Mouse (Mus musculus): Measurements from ENCODE around the gene Gpatch11.
"Not testable (repeated sequence)": the region's sequence is repeated elsewhere in the genome, so short reads cannot be mapped to it uniquely, and the experiment has no call there.

Gene Gpatch11

DNA sequence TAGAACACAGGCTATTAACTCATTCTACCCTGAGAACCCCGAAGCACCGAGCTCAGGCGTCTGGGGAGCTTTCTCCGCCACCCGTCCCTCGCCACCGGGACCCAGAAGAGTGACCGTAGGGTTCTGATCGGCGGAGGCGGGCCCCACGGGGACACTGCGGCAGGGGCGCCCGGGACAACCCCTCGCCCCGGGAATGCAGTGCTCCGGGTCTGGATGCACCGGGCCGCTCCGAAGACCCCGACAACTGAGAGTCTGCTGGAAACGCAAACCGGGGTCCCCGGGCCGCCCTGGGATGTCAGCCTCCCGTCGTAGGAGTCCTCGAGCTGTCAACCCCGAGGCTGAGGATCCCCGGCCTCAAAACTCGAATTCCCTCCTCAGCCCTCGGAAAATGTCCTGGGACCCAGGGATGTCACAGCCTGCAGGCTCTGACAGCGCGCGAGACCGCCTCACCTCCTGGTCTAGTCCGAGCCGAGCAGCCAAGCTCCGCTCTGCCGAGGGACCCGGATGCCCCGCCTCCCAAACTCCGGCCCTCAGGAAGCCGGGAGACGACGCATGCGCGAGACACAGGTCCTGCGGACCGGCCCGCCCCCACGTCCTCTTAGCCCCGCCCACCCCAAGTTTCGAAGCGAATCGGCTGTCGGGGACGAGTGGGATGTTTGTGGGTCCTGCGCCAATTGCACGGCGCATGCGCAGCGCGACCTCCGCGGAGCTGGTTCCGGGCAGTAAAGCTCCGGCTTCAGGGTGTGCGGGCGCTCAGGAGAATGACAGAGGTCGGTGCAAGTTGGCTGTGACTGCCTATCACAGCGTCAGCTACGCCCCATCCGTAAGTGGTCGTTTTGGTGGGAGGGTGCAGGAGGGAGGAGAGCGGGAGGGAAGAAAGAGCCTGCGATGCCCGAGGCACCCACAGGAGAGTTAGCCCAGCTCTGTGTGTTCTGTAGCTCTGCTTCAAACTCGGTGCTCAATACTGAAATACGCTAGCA lies at the start of gene Gpatch11, which contains the start of gene Heatr5b:
Gene Gpatch11 (plus strand): TSS at position 712 of the 980 bp plus-strand sequence.
Gene Heatr5b (minus strand): TSS at position 509 of the 980 bp plus-strand sequence.
- DNase-seq (ENCODE audit: low spot score in 2 of 2): peak; percentile 94 to 98

DNA sequence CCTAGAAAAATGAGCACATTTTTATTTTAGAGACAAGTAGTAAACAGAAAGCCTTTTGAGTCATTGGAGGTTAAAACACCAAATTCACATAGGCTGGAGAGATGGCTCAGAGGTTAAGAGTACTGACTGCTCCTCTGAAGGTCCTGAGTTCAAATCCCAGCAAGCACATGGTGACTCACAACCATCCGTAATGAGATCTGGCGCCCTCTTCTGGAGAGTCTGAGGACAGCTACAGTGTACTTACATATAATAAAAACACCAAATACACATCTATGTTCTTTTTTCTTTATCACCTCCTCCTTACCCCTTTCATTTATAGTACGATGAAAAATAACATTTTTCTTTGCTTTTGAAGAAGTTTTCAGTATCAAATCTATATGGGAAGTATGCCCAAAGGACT lies 47.1 kb upstream of the Gpatch11 start:
- not testable (repeated sequence) for DNase-seq (ENCODE audit: low spot score in 2 of 2)

DNA sequence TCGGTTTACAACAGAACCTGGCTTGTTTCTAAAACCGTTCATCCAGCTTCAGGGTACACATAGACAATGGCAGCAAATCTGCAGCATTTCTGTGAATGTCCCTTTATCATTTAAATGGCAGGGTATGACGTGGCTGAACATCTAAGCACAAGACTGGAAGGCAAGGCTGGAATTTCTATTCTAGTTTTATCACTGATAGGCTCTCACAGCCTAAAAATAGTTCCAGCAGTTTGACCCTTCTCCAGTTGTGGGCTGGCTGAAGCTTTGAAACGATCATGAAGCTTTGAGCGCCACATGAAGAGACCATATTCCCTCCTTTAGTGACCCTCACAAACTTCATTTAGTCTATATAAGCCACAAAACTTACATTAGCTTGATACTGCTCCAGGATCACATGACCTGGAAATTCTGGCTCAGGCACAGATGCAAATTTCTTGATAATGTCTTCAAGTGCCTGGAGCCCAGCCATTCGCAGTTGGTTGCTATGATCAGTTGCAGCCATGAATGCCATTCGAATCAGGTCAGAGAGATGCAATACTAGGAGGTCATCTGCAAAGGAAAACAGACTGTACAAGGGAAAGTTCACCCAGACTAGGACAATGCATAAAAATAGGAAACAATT lies 44.2 kb upstream of the Gpatch11 start:
- DNase-seq (ENCODE audit: low spot score in 2 of 2): peak in 1 of 2 experiments; percentile 9

DNA sequence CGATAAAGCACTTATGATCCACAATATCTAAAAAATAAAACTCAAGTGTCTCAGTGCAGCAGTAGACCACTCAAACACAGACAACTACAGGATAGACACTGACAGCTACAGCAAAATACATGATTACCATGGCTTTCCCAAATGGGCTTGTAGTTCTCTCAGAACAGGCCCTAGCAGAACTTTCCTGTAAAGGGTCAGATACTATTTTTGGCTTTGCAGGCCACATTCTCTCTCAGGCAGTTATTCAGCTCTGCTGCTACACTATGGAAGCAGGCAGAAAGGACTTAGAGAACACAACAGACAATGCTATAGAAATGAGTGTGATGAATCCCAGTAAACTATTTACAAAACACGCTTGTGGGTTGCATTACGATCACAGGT lies 43.7 kb upstream of the Gpatch11 start:
- no peak for DNase-seq (ENCODE audit: low spot score in 2 of 2)

DNA sequence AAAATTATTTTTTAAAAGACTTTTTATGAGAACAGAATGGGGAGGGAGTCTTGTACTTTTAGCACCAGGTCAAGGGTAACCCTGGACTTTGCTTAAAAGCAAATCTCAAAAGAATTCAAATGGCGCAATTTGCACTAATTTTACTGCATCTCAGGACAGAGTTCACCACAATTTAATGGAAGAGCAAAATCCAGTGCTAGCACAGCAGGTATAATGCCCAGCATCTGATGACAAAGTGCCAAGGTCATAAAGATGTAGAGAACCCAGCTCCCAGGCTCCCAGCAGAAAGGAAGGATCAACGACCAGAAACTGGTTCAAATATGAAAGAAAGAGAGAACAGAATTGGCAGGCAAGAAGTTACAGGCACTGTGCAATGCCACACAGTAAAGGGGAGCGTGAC lies 43.2 kb upstream of the Gpatch11 start:
- DNase-seq (ENCODE audit: low spot score in 2 of 2): no peak

DNA sequence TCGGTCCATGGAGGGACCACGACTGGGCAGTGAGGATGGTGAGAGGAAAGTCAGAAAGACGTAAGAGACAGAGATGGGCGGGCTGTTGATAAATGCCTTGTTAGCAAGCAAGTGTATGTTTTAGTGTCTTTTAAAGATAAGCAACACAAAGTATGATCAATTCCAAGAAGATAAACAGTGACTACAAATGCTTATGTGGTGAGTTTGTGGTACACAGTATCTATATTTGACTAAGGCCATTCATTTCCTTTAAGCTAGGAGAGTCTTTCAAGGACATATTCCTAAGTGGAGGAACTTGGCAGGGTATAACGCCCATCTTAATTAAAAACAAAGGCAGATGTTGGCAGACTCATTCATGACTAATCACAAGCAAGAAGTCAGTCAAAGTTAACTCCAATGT lies 41.0 kb upstream of the Gpatch11 start:
- DNase-seq (ENCODE audit: low spot score in 2 of 2): no peak

DNA sequence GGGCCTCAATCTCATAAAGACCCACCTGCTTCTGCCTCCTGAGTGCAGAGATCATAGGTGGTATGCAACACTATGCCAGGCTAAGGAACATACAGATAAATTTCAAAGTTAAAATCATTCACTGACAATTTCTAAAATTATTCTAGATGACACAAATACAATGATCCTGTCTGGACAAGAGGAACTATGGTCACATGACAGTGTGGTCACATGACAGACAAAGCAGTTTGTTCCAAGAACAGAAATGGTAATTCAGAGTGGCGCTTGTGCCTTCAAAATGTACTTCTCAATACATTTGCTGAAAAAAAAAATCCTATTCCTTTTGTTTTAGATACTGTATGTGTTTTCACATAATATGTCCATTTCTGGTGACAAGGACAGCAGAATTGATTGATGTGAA lies 38.1 kb upstream of the Gpatch11 start:
- DNase-seq (ENCODE audit: low spot score in 2 of 2): no peak

DNA sequence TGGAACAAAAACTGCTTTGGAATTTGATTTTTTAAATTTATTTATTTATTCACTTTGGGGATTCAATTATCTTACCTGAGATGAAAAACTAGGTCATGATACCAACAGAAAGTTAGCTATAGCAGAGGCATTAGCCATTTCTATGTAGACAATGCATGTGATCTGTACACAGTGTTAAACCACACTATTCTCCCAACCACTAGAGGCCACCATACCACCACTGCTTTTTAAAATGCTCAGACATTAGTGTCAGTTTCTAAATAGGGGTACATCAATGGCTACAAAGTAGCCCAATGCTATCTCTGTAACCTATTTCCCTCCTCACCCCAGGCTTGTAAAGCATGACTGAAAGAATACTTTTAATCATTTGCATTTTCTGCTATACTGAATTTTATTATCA lies 26.3 kb upstream of the Gpatch11 start:
- no peak for DNase-seq (ENCODE audit: low spot score in 2 of 2)

DNA sequence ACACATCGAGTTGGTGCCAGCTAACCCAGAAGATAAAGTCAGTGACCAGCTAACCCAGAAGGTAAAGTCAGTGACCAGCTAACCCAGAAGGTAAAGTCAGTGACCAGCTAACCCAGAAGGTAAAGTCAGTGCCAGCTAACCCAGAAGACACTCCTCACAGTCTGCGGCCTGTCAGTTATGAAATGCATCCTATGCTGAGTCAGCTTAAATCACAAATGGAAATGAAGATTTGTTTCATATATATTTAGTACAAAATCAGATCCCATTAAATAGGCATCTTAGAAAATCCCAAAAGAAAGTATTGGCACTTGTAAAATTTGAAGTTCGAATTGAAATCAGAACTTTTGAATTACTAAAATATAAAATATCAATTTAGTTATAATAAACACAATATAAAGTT lies 25.8 kb upstream of the Gpatch11 start:
- DNase-seq (ENCODE audit: low spot score in 2 of 2): no peak

DNA sequence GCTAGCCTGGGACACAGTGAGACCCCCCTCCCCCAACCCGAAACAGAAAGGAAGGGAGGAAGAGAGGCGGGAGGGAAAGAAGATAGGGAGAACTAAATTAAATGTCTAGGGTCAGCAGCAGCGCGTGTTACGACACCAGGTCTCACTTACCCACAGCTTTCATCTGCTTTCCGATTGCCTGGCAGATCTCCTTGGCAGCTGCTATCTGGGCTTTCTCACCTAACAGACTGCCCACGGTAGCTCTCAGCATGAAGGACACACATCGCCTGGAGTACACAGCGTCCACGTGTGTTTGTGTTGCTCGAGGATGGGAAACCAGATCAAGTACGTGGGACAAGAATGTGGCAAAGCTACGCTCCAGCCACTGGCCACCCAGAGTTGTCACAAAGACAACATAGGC lies 11.0 kb upstream of the Gpatch11 start:
- no peak for DNase-seq (ENCODE audit: low spot score in 2 of 2)

DNA sequence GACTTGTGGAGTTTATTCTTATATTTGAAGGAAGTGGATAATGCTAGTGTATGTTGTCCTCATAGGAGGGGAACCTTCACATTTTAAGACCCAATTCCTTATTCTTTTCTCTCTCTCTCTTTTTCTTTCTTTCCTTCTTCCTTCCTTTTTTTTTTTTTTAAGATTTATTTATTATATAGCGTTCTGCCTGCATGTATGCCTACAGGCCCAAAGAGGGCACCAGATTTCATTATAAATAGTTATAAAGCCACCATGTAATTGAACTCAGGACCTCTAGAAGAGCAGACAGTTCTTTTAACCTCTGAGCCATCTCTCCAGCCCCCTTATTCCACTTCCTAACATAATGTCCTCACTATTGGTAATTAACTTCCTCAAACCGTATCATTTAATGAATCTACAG lies 689 bp downstream of the Gpatch11 start:
- no peak for DNase-seq (ENCODE audit: low spot score in 2 of 2)

DNA sequence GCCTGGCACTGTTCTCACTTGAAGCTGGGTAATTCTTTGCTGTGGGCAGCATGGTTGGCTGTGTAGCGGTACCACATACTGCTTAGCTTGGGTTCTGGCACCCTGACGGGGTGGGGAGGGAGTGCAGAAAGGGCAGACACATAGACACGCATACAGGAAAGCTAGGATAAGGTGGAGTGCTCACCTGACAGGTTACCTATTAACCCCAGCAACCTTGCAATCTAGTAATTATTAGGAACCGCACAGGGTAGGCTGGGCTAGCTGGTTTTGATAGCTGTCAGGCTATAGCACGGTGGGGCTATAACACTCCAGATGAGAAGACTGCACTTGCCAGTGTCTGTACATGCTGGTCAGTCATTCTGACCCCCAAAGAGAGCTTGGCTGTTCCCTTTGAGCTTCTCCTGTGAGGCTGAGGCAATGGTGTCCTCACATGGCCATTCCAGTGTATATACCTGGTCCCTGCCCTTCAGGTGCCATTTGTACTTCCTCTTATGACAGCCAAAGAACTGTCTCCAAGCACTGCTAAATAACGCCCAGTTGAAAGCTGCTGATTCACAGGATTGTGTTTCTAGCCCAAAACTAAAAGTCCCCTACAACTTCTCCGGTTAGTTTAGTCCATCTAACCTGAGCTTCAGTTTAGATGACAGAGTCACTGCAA lies 7.0 kb downstream of the Gpatch11 start:
- no peak for DNase-seq (ENCODE audit: low spot score in 2 of 2)

DNA sequence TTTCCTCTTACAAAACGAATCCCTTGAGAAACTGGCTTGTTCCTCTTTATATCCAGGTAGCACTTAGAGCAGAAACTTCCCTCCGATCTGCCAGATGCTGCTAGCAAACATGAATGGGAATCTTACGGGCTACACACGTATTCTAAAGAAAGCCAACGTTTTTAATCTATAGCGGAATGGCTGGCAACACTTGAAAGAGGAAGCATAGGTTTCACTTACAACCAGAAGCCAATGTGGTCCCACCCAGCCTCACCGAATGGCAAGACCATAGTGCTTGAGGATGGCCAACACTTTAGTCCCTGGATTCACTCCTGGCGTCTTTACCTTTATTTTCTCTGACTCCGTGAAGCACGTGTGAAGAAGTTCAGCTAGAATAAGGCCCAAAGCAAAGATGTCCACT lies 20.9 kb downstream of the Gpatch11 start:
- DNase-seq (ENCODE audit: low spot score in 2 of 2): no peak

DNA sequence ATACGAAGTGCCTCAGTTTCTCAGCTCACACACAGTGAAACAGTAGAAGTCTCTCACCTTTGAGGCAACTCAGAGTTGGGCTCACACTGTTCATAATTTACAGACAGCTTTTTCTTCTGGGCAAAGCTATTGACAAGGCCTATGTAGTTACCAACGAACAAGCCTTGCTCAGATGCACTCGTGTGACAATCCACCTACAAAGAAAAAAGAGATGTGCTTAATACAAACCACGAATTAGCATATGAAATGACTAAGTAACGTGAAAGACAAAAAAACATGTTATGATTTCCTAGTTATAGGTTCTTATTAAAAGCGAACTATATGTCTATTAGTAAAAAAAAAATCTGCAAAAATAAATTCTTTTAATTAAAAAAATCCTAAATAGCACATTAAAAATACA lies 38.5 kb downstream of the Gpatch11 start:
- DNase-seq (ENCODE audit: low spot score in 2 of 2): no peak

DNA sequence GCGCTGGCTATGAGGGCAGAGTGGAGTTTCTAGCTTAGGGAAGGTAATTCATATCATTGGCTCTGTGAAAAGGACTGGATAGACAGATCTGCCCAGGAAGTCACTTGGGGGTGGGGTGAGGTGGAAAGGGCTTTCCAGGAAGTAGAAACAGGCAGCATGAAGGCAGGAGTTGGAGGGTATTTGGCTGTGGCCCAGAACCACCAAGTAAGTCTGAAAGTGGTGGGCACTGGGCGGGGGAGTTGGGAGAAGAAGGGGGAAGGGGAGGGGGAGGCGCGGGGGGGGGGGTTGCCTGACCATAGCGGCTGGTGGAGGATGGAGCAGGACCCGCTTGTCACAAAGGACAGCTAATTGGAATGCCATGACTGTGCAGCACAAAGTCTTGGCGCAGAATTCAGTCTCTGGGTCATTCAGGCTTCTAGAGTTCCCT lies 46.5 kb downstream of the Gpatch11 start:
- peak in 1 of 2 experiments; percentile 7 for DNase-seq (ENCODE audit: low spot score in 2 of 2)

DNA sequence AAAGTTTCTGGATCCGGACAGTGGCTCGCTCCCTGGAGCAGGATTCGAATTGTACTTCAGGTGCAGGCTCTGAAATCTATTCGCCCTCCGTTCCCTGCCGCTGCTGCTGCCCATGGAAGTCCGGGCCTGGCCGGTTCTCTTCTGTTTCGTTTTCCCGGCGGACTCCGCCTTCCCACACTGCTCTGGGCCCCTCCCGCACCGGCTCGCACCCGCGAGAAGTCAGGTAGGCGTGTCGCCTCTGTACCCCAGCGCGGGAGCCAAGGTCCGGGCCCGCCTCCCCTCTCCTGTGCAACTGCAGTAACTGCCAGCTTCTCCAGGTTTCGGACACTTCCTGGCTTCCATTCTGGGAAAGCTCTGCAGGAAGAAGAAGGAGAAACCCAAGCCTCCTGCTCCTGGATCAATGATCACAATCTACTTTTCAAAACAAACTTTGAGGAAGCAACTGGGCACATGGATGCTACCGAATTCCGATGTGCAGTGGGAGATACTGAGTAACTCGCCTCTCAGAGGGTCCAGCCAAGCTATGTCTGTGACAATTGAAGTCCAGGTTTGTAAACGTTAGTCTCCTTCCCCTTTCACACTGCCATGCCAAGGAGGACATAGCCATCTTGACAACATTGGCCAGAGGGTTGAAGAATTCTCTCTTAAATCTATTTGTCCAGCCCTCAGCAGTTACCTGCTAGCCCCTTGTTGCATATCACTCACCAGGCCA lies 47.2 kb downstream of the Gpatch11 start, which contains the start of gene Eif2ak2:
Gene Eif2ak2 (minus strand): TSS at position 173 of the 712 bp plus-strand sequence.
- peak; percentile 79 to 90 for DNase-seq (ENCODE audit: low spot score in 2 of 2)

DNA sequence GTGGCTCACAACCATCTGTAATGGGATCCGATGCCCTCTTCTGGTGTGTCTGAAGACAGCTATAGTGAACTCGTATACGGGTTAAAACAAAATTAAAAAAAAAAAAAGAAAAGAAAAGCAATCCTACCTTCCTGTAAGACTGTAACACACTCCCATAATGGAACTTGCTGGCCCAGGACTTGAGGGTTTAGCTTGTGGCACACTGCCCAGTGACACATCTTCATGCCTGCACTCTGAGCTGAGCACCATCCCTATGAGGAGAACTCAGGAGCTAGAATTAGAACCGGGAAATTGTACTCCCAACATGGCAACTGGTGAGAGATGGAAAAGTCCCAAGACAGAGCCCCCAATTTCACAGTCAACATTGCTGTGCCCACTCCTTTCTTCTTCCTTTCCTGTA lies 47.9 kb downstream of the Gpatch11 start:
- no peak for DNase-seq (ENCODE audit: low spot score in 2 of 2)

DNA sequence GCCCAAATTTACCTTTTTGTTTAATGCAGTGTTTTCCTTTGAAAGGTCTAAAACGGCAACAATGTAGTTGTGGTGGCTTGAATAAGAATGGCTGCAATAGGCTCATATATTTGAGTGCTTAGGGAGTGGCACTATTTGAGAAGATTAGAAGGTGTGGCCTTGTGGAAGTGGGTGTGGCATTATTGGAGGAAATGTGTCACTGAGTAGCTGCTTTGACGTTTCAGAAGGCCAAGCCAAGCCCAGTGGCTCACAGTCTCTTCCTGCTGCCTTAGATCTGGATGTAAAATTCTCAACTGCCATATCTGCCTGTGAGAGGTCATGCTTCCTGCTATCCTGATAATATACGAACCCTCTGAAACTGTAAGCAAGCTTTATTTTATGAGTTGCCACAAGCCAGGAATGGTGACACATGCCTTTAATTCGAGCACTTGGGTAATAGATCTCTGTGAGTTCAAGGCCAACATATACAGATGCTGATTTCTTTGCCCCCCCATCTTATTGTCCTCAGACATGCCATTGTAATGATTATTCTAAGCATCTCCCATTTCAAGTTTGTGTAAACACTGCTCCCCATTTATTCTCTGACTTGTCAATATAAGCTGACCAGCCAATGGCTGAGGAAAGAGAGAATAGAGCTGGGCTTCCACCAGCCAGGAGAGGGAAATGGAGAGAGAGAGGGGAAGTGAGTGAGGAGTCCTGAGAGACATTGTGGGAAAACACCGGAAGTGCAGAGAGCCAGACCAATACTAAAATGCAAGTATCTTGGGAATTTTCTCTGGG lies 50.1 kb downstream of the Gpatch11 start:
- DNase-seq (ENCODE audit: low spot score in 2 of 2): no peak

DNA sequence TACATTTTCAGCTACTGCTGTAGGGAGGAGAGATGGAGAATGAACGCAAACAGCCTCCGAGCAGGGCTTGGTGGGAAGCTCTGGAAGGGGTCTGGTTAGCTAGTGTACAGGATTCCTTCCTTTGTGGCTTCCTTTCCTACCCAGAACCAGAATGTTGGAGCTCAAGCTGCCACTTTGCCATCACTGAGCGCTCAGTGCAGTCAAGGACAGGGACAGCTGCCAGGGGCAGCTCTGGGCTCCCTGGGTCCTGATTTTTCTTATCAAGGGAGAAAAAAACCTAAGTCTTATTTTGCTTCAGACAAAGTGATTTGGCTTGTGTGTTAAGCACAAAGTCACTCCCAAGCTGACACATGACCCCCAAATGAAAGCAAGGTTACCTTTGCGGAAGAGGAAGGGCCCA lies 53.2 kb downstream of the Gpatch11 start:
- DNase-seq (ENCODE audit: low spot score in 2 of 2): no peak

DNA sequence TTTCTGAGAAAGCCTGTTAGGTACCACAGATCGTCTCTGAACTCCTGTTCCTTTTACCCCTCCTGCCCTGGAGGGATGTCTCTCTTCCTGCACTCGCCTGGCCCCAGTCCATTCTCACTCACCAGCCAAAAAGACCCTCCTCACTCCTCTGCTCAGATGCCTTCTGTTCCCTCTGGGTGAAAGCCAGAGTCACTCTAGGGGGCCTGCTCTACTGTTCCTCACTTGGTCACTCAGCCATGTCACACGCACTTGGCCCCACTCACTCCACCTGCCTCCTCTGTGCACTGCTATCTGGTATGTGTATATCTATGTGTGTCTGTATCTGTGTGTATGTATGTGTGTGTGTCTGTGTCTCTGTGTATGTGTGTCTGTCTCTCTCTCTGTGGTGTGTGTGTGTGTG lies 53.8 kb downstream of the Gpatch11 start:
- DNase-seq (ENCODE audit: low spot score in 2 of 2): no peak

DNA sequence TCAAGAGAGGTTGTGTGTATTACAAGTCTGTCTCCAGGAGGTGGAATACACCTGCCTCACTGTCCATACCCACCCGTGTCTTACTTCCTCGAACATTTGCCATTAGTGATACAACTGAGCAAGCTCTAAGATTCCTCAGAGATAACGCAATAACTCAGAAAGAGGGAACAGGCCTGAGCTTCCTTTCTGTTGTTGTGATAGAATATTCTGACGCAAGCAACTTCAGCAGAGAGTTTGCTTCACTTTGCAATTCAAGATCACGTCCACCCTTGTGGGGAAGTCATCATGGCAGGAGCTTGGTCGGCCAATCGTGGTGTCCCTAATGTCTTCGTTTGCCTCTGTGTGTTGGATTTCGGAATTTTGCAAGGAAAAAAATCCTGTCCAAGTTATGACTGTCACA lies 55.7 kb downstream of the Gpatch11 start:
- DNase-seq (ENCODE audit: low spot score in 2 of 2): no peak
